Mouse (Mus musculus) embryonic facial prominence, embryonic 10.5 days (tissue): ENCODE measurements around the gene Olfr1428. TPM values are rescaled to one million over a fixed set of nuclear protein-coding genes. Genes with fewer than 3 reads are reported as not detected.
"Not testable (repeated sequence)": the region's sequence is repeated elsewhere in the genome, so short reads cannot be mapped to it uniquely, and the experiment has no call there.

Experiments
- DNase-seq: peaks from one replicate; pipeline ENCODE4 v3.0.0-alpha.2; 2017; ENCODE audit warnings: low spot score
- H3K27ac ChIP-seq: fragments of 300-500 bp; sonication (generic); replicated peaks from 2 replicates; pipeline ENCODE4 v1.5.1; 2016; ENCODE audit warnings: mild to moderate bottlenecking
- H3K27me3 ChIP-seq: fragments of 300-500 bp; sonication (generic); replicated peaks from 2 replicates; pipeline ENCODE4 v1.6.1; 2016; ENCODE audit warnings: low read depth, mild to moderate bottlenecking; ENCODE audit not compliant: poor library complexity, severe bottlenecking
- H3K36me3 ChIP-seq: fragments of 300-500 bp; sonication (generic); replicated peaks from 2 replicates; pipeline ENCODE4 v1.6.1; 2016; ENCODE audit warnings: mild to moderate bottlenecking, moderate library complexity
- H3K4me1 ChIP-seq: fragments of 300-500 bp; sonication (generic); 2 replicates; pipeline ENCODE4 v1.6.1; 2016
- H3K4me3 ChIP-seq: fragments of 300-500 bp; sonication (generic); 2 replicates; pipeline ENCODE4 v1.5.1; 2016; ENCODE audit warnings: mild to moderate bottlenecking, moderate library complexity
- H3K9me3 ChIP-seq: fragments of 300-500 bp; sonication (generic); 2 replicates; pipeline ENCODE4 v1.6.1; 2016; ENCODE audit warnings: mild to moderate bottlenecking
- WGBS: fragments of 180-500 bp; shearing (Covaris S2); methylation state at CpG from one replicate; pipeline ENCODE4 v1.1.7; 2016; 5-methylcytosine and 5-hydroxymethylcytosine counted together
- polyA plus RNA-seq: library from polyadenylated mRNA; unstranded; fragments of >200 nt; fragmentation: Nextera tagmentation; extraction: Ambion mirVana; gene quantifications from 2 replicates; pipeline ENCODE4 v1.2.1, GENCODE M21; 2016

Olfr1428 gene
- polyA plus RNA-seq, 1 experiment from 2014 or later: not detected

DNA sequence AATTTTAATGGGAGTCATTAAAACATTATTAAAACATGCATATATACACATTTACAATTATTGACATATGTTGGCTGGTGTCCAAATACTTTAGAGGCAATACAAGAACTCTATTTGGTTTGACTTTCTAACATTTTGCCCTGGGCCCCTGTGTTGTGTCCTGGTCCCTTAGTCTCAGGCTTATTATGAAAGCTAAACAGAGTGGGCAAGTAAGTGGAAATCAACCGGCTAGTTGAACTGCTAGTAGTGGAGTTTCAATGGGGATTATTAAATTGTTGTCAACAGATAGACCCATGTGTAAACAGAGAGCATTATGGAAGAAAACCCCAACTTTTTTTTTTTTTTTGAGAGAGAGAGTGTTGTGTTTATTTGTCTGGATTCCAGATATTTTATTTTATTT lies 53.1 kb downstream of the Olfr1428 start, which contains the start of gene Olfr1424:
TSS of gene Olfr1424 (minus strand) at position 101 of the 400 bp plus-strand sequence.
- not testable (repeated sequence) for H3K4me3 ChIP-seq, H3K9me3 ChIP-seq, H3K27ac ChIP-seq, H3K4me1 ChIP-seq, DNase-seq, H3K36me3 ChIP-seq, H3K27me3 ChIP-seq
- WGBS: 85% methylated on average over 1 of the region's 1 CpGs

Other genes starting within 250 kb of the Olfr1428 start
- gene Olfr1419, start 240.8 kb downstream of the Olfr1428 start, polyA plus RNA-seq: not detected in 2 replicates
- not detected in 2 replicates for gene Olfr1420, start 229.3 kb downstream of the Olfr1428 start, polyA plus RNA-seq
- gene Patl1, start 203.5 kb downstream of the Olfr1428 start, polyA plus RNA-seq: 23.4 and 23.6 TPM in 2 replicates
- gene Osbp, start 150.0 kb downstream of the Olfr1428 start, polyA plus RNA-seq: 2.8 and 3.5 TPM in 2 replicates
- 0.04 and 0.09 TPM in 2 replicates for gene Olfr1423, start 74.6 kb downstream of the Olfr1428 start, polyA plus RNA-seq
- gene Olfr1424, start 53.2 kb downstream of the Olfr1428 start, polyA plus RNA-seq: not detected in 2 replicates
- gene Olfr1425, start 38.2 kb downstream of the Olfr1428 start, polyA plus RNA-seq: not detected in 2 replicates
- gene Olfr1426, start 23.9 kb downstream of the Olfr1428 start, polyA plus RNA-seq: not detected in 2 replicates
- not detected in 2 replicates for gene Olfr1427, start 12.6 kb downstream of the Olfr1428 start, polyA plus RNA-seq
- not detected in 2 replicates for gene Olfr76, start 7.3 kb upstream of the Olfr1428 start, polyA plus RNA-seq
- not detected in 2 replicates for gene Olfr1555-ps1, start 54.2 kb upstream of the Olfr1428 start, polyA plus RNA-seq
- not detected in 2 replicates for gene Olfr1431, start 84.7 kb upstream of the Olfr1428 start, polyA plus RNA-seq
- gene Olfr1432, start 116.7 kb upstream of the Olfr1428 start, polyA plus RNA-seq: not detected in 2 replicates
- not detected in 2 replicates for gene Olfr262, start 125.8 kb upstream of the Olfr1428 start, polyA plus RNA-seq
- not detected in 2 replicates for gene Olfr235, start 145.1 kb upstream of the Olfr1428 start, polyA plus RNA-seq
- not detected in 2 replicates for gene Olfr1434, start 164.0 kb upstream of the Olfr1428 start, polyA plus RNA-seq
- not detected in 2 replicates for gene Olfr1436, start 183.2 kb upstream of the Olfr1428 start, polyA plus RNA-seq
- gene Olfr1437, start 209.2 kb upstream of the Olfr1428 start, polyA plus RNA-seq: not detected in 2 replicates
- gene Olfr1438-ps1, start 220.0 kb upstream of the Olfr1428 start, polyA plus RNA-seq: not detected in 2 replicates